Mouse (Mus musculus) lung, embryonic 16.5 days (tissue): ENCODE data around the gene Zdhhc24. TPM values are rescaled to one million over a fixed set of nuclear protein-coding genes. Genes with fewer than 3 reads are reported as not detected.

ENCODE experiments used
- ATAC-seq: fragments of 200-750 bp; cut with Nextera tagmentation; 2 replicates; pipeline ENCODE4 v1.8.0; 2017; ENCODE audit warnings: low read depth, mild to moderate bottlenecking, moderate library complexity
- H3K27ac ChIP-seq: fragments of 300-500 bp; sonication (generic); 2 replicates; pipeline ENCODE4 v1.5.1; 2014; ENCODE audit warnings: mild to moderate bottlenecking, control low read depth, low read length
- H3K27me3 ChIP-seq: fragments of 300-500 bp; sonication (generic); 2 replicates; pipeline ENCODE4 v1.6.1; 2014; ENCODE audit warnings: low read depth, low read length, mixed read lengths; ENCODE audit not compliant: control insufficient read depth, insufficient read depth
- H3K36me3 ChIP-seq: fragments of 300-500 bp; sonication (generic); 2 replicates; pipeline ENCODE4 v1.6.1; 2014; ENCODE audit warnings: low read length; ENCODE audit not compliant: control insufficient read depth, insufficient read depth
- H3K4me1 ChIP-seq: fragments of 300-500 bp; sonication (generic); replicated peaks from 2 replicates; pipeline ENCODE4 v1.6.1; 2014; ENCODE audit warnings: low read length, mixed read lengths; ENCODE audit not compliant: control insufficient read depth, insufficient read depth
- H3K4me2 ChIP-seq: fragments of 300-500 bp; sonication (generic); 2 replicates; pipeline ENCODE4 v1.6.1; 2014; ENCODE audit warnings: low read depth, low read length, control low read depth
- H3K4me3 ChIP-seq: fragments of 300-500 bp; sonication (generic); 2 replicates; pipeline ENCODE4 v1.5.1; 2014; ENCODE audit warnings: mild to moderate bottlenecking, low read length, control low read depth
- H3K9ac ChIP-seq: fragments of 300-500 bp; sonication (generic); 2 replicates; pipeline ENCODE4 v1.6.1; 2014; ENCODE audit warnings: low read length, control low read depth
- H3K9me3 ChIP-seq: fragments of 300-500 bp; sonication (generic); 2 replicates; pipeline ENCODE4 v1.6.1; 2016; ENCODE audit warnings: low read length; ENCODE audit not compliant: control insufficient read depth
- WGBS: fragments of 180-500 bp; shearing (Covaris S2); extraction: QIAGEN DNeasy Blood & Tissue Kit; methylation state at CpG from one replicate; pipeline ENCODE4 v1.1.7; 2014; 5-methylcytosine and 5-hydroxymethylcytosine counted together
- polyA plus RNA-seq: library from polyadenylated mRNA; unstranded; fragments of >200 nt; fragmentation: Nextera tagmentation; extraction: Ambion mirVana; gene quantifications from 2 replicates; pipeline ENCODE4 v1.2.1, GENCODE M21; 2015

Zdhhc24 gene
- polyA plus RNA-seq, 1 experiment from 2014 or later = 9.4 TPM

DNA sequence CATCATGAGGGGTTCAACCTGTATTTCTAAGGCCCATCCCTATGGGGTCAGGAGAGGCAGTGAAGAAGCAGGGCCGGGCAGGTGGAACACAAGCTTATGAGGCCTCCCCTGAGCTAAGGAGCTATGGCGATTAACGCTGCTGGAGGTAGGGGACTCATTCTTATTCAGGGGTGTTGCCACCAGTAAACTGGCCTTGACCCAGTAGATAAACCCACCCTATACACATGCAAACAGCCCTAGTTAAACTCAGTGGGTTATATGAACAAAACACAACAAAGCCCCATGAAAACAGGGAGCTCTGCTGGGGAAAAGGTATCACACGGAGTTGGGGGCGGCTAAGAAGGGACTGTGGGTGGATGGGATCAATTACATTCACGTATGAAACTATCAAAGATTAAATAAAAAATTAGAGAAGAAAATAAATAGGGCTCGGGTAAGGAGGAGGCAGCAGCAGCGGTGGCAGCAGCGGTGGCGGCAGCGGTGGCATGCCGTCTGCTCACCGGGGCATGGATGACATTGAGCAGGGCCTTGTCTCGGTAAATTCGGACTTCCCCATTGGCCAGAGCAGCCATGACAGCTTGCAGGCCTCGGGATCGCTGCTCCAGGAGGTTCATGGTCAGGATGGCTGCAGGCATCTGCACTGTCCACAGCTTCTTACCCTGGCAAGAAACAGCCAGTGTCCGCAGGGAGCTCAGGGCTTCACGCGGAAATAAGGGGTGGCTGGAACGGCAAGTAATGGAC lies 18.5 kb downstream of the Zdhhc24 start:
- 58% methylated on average over 21 of the region's 21 CpGs for WGBS
- no peak for ATAC-seq
- Histone ChIP-seq H3K9ac (no peak overlapping the region), H3K27me3 (no peaks in the 10 kb centered on the region), H3K36me3 (no peaks in the 10 kb centered on the region), H3K9me3 (no peaks in the 10 kb centered on the region), H3K4me2 (no peak overlapping the region), H3K27ac (no peak overlapping the region), H3K4me3 (no peak overlapping the region), H3K4me1 (no peaks in the 10 kb centered on the region)

DNA sequence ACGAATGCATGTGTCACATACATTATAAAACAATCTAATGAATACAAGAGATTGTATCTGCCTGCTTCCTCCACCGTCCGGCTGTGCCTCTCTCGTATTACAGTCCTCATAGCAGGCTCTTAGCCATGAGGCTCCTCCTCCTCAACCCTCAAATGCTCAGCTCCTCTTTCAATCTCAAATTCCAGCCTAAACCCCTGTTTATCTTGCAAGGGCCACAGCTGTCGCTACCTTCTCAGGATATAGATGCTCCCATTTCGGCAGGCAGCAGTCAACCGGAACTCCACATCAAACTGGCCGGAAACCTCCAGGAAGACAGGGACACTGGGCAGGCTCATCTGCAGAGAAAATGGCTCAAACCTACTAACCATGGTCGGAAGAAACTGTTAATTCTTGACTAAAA lies 20.5 kb downstream of the Zdhhc24 start:
- no peaks in the 10 kb centered on the region for H3K36me3 ChIP-seq
- no peaks in the 10 kb centered on the region for H3K27me3 ChIP-seq
- no peak for ATAC-seq
- WGBS = 57% methylated on average over 9 of the region's 9 CpGs
- no peaks in the 10 kb centered on the region for H3K4me1 ChIP-seq
- H3K9me3 ChIP-seq = no peaks in the 10 kb centered on the region
- no peak overlapping the region for H3K27ac ChIP-seq
- no peak overlapping the region for H3K9ac ChIP-seq
- no peak overlapping the region for H3K4me3 ChIP-seq
- H3K4me2 ChIP-seq = no peak overlapping the region

DNA sequence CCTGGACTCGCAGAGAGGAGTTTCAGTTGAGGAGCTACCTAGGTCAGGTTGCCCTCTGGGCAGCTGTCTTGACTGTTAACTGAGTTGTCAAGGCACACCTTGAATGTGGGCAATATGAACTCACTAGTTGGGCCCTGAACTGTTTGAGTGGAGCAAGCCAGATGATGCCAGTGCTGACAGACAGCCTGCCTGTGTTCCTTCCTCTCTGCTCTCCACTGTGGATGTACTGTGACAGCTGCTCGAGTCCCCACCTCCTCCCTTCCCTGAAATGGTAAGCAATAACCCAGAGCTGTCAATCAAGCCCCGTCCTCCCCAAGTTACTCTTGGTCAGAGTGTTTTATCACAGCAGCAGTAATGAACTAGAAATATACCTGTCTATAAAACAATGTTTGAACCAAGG lies 21.4 kb downstream of the Zdhhc24 start:
- 72% methylated on average over 3 of the region's 3 CpGs for WGBS
- H3K4me1 ChIP-seq = no peaks in the 10 kb centered on the region
- no peaks in the 10 kb centered on the region for H3K9me3 ChIP-seq
- H3K9ac ChIP-seq = no peak overlapping the region
- no peak overlapping the region for H3K27ac ChIP-seq
- no peaks in the 10 kb centered on the region for H3K36me3 ChIP-seq
- H3K4me2 ChIP-seq = no peak overlapping the region
- no peak overlapping the region for H3K4me3 ChIP-seq
- H3K27me3 ChIP-seq = no peaks in the 10 kb centered on the region
- ATAC-seq = no peak

DNA sequence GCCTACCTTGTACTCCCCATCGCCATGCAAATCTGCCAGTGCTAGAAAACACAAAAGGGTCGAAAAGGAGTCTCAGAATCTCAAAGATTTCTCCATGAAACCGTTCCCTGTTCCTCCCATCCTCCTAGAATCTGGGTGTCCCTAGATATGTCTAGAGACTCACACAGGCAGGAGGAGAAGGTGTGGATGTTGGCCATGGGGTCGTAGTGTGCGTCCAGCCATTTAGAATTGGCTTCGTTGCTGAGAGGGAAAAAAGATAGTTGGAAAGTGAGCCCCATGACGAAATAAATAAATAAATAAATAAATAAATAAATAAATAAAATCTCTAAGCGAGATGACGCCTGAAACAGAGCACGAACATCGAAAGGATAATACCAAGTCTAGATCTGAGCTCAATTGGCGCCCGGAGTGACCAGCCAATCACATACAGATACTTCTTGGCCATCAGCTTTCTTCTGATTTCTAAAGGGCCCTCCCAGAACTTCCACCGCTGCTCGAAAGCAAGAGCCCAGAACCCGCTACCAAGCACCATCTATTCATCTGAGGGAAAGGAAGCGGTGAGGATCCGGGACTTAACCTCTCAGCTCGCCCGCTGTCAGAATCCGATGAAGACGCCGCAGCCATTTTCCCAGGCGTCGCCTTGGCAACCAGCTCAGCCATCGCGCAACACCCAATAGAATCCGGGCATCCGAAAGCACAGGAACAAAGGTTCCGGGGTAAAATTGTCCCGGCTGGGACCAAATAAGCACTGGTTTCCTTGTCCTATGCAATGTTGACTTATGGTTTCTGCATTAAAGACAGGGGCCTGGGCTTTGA lies 27.7 kb downstream of the Zdhhc24 start, which contains the start of gene Bbs1:
Bbs1 (minus strand) TSS at position 650 of the 816 bp plus-strand sequence.
- H3K27me3 ChIP-seq = no peaks in the 10 kb centered on the region
- 9% methylated on average over 31 of the region's 31 CpGs for WGBS
- no peak within 1 kb of the TSS for H3K27ac ChIP-seq
- peak within 1 kb of the TSS; percentile 71 for H3K9ac ChIP-seq
- peak within 1 kb of the TSS; percentile 77 for H3K4me3 ChIP-seq
- H3K36me3 ChIP-seq = peaks cover 19% of the 10 kb centered on the region
- ATAC-seq = peak; percentile 68
- H3K4me1 ChIP-seq = no peaks in the 10 kb centered on the region
- no peaks in the 10 kb centered on the region for H3K9me3 ChIP-seq
- peak within 1 kb of the TSS; percentile 62 for H3K4me2 ChIP-seq

DNA sequence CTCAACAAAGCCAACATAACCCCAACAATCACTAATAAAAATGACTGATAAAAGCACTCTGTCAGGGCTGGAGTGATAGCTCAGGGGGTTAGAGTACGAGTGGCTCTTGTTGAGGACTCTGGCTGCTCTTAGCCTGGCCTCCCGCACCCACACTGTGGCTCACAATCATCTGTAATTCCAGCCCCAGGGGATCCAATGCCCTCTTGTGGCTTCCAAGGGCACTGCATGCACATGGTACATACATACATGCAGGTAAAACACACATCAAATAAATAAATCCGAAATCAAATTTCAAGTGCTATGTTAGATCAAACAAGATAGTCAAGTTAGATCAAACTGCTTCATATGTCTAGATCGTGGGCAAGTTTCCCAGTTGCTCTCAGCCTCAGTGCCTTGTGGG lies 29.6 kb downstream of the Zdhhc24 start:
- WGBS = 77% methylated on average over 4 of the region's 4 CpGs
- no peak overlapping the region for H3K27ac ChIP-seq
- peaks cover 21% of the 10 kb centered on the region for H3K36me3 ChIP-seq
- H3K27me3 ChIP-seq = no peaks in the 10 kb centered on the region
- no peak overlapping the region for H3K4me2 ChIP-seq
- H3K4me3 ChIP-seq = no peak overlapping the region
- H3K9ac ChIP-seq = no peak overlapping the region
- H3K9me3 ChIP-seq = no peaks in the 10 kb centered on the region
- ATAC-seq = no peak
- no peaks in the 10 kb centered on the region for H3K4me1 ChIP-seq

DNA sequence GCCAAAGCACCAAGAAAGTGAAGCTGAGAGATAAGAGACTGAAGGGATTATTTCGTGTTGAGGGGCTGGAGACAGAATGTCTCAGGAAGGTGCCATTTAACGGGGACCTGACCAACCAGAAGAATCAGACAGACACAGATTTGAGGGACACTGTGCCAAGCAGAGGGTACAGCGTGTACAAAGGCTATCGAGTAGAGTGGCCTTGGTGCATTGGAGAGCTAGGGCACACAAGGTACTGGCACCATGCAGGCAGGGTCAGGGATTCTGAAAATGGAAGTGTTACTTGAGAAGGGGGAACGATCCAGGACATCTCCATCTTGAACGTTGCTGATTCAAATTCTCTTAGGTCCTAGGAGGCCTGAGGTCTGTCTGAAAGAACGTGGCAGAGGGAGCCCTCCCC lies 30.9 kb downstream of the Zdhhc24 start:
- Histone ChIP-seq H3K27me3 (no peaks in the 10 kb centered on the region), H3K4me3 (no peak overlapping the region), H3K27ac (no peak overlapping the region), H3K36me3 (peaks cover 33% of the 10 kb centered on the region), H3K9me3 (no peaks in the 10 kb centered on the region), H3K4me2 (no peak overlapping the region), H3K4me1 (no peaks in the 10 kb centered on the region), H3K9ac (no peak overlapping the region)
- ATAC-seq = no peak
- WGBS = 90% methylated on average over 7 of the region's 7 CpGs

DNA sequence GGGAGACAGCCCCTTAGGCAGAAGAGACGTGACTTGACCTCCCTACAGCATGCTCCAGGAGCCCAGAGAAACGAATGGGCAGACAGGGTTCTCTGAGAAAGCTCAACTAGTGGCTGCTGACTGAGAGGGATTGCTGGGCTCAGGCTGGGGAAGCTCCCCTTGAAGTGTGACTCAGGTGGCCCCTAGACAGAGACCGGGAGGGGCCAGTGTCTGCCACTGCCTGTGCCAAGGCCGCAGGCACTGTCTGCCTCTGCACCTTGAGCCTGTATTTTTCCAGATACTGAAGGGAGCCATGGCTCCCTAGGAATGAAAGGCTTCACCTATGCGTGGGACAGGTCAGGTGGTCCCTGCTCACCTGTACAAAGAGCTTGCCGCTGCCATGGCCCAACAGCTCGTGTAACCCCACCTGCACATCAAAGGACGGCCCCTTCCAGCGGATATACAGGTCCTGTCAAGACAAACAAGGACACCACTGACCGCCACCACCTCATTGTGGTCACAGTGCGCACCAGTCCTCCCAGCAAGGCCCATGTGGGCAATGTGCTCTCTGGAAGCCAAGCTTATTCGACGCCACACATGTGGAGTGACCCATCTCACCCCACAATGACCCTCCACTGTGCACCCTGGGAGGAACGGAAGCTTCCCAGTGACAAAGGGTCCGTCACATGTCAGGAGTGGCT lies 37.6 kb downstream of the Zdhhc24 start:
- H3K27me3 ChIP-seq = no peaks in the 10 kb centered on the region
- peaks cover 41% of the 10 kb centered on the region for H3K36me3 ChIP-seq
- H3K4me2 ChIP-seq = no peak overlapping the region
- no peaks in the 10 kb centered on the region for H3K9me3 ChIP-seq
- no peak overlapping the region for H3K9ac ChIP-seq
- ATAC-seq = no peak
- no peaks in the 10 kb centered on the region for H3K4me1 ChIP-seq
- no peak overlapping the region for H3K4me3 ChIP-seq
- no peak overlapping the region for H3K27ac ChIP-seq
- WGBS = 89% methylated on average over 15 of the region's 15 CpGs

DNA sequence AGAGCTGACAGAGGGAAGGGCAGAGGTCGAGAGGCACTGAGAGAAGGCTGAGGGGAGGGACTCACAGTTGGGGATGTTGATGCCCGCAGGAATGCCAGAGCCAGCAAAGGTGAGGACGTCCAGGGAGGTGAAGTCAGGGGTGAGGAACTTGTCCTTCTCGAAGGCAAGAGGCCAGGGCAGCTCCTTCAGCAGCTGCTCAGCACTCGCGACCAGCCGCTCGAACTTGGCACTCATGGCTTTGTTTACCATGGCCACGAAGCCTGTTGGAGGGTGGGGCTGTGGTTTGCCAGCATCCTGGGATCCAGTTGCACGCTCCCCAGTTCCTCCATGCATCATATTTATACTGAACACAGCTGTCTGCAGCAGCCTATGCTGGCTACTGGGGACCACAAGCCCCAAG lies 38.4 kb downstream of the Zdhhc24 start:
- H3K4me1 ChIP-seq = no peaks in the 10 kb centered on the region

DNA sequence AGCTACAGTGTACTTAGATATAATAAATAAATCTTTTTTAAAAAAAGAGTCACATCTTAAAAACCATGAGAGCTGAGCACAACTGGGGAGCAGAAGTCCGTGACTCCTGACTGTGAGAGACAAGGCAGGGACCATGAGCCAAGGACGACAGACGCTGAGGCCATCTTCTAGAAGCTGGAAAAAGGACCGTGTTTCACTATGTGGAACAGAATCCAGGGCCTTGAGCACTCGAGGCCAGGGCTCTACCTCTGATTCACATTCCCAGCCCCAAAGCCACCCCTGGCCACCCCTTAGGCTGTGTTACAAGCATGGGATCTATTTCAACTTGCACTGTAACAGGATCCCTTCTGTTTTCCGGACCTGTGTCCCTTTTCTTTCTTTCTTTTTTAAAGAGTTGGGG lies 41.2 kb downstream of the Zdhhc24 start:
- Histone ChIP-seq H3K9ac (no peak overlapping the region), H3K4me3 (no peak overlapping the region), H3K27ac (no peak overlapping the region), H3K27me3 (no peaks in the 10 kb centered on the region), H3K36me3 (peaks cover 31% of the 10 kb centered on the region), H3K9me3 (no peaks in the 10 kb centered on the region), H3K4me1 (no peaks in the 10 kb centered on the region), H3K4me2 (no peak overlapping the region)
- 80% methylated on average over 6 of the region's 6 CpGs for WGBS
- no peak for ATAC-seq

More for the DNA sequence above, 38.4 kb downstream of the Zdhhc24 start:
- Histone ChIP-seq H3K36me3 (peaks cover 43% of the 10 kb centered on the region), H3K27ac (no peak overlapping the region), H3K4me3 (no peak overlapping the region), H3K4me2 (no peak overlapping the region), H3K9me3 (no peaks in the 10 kb centered on the region), H3K27me3 (no peaks in the 10 kb centered on the region), H3K9ac (no peak overlapping the region)
- WGBS = 59% methylated on average over 10 of the region's 10 CpGs
- ATAC-seq = no peak
